Mouse (Mus musculus): ENCODE measurements around the gene Cnot1.
"Not testable (repeated sequence)": the region's sequence is repeated elsewhere in the genome, so short reads cannot be mapped to it uniquely, and the experiment has no call there.

Cnot1 gene

GRCm38 (mm10) chr8:95816044-95816708, 8.9 kb upstream of the Cnot1 start:
- no peak for DNase-seq (ENCODE audit: low spot score)

DNA sequence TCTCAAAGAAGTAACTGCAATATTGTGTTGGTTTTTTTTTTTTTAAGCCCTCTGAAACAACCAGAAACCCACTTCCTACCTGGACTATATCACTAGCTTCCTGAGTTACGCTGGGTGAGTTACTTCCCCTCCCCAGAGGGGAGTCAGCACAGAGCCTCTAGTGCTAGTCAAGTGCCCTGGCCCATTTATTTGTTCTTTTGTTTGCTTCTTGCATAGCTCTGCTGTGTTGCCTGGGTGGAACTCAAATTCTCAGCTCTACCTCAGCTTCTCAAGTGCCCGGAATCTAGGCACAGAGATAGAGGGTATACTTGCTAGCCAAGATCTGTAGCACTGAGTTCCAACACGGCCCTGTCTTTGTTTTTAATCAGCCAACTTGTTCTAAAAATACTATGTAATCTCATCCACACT, 2.9 kb upstream of the Cnot1 start:
- no peak for DNase-seq (ENCODE audit: low spot score)

DNA sequence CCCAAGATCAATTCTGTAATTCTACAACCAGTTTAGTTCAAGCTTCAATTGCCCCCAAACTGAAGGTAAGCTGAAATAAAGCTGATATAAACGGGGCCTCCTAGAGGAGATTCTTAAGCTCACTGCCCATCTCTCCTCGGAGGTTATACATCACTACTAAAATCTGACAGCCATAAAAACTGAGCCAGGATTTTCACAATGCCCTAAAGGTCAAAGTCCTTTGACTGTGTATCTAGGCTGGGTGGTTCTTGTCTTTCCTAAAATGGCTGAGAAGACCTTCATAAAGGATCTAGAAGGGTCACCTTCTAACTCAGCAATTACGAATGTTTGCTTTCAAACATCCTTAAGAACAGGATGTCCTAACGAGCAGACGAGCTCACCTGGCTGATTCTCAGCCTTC, 1.9 kb upstream of the Cnot1 start:
- DNase-seq (ENCODE audit: low spot score): no peak

GRCm38 (mm10) chr8:95808631-95809030, 1.4 kb upstream of the Cnot1 start:
- DNase-seq (ENCODE audit: low spot score): no peak

GRCm38 (mm10) chr8:95807861-95808260, 597 bp upstream of the Cnot1 start:
- peak; percentile 94 for DNase-seq (ENCODE audit: low spot score)

DNA sequence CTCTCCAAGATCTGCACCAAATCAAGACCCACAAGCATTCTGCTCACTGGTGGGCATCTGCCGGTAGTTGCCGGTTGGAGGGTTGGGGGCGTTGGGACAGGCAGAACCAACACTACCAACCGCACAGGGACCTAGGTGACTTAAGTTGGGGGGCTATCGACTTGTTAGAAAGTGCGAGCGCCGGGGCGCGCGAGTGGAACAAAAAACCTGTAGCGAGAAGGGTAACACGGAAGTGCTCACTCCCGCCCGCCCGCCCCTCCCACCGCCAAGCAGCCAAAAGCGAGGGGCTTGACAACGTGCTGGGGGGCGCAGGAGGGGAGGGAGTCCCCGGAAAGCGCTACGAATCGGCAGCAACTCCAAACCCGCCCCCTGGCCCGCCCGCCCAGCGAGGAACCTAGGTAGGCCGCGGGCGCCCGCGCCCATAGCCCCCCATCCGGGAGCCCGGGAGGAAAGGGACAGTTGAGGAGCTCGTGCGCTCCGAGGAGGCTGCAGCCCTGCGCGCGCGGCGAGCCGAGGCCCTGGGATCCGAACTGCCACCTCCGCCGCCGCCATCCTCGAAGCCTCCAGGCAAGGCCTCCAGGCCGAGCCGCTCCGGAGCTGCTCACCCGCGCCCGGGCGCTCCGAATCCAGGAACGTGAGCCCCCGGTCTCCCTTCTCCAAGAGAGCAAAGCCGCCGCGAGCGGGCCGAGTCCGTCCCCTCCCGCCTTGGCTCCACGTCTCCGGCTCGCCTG, 638 bp downstream of the Cnot1 start:
- DNase-seq (ENCODE audit: low spot score): peak; percentile 80

- no peak for DNase-seq (ENCODE audit: low spot score)
These were observed 1.8 kb downstream of the Cnot1 start for GRCm38 (mm10) chr8:95805482-95805881.

DNA sequence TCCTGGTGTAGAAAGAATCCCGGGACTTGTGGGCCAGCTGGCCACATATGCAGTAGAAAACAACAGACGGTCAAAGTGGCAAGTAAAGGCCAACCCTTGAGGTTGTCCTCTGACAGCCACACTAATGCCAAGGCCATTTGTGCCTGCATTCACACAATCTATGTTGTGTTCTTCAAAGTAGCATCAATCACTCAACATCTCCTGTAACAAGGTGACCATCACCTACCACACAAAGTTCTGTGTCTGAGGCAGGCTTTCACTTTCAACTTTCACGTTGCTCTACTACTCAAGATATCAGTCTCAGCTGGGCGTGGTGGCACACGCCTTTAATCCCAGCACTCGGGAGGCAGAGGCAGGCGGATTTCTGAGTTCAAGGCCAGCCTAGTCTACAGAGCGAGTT, 5.0 kb downstream of the Cnot1 start:
- no peak for DNase-seq (ENCODE audit: low spot score)

GRCm38 (mm10) chr8:95801476-95802064, 5.7 kb downstream of the Cnot1 start:
- DNase-seq (ENCODE audit: low spot score): no peak

DNA sequence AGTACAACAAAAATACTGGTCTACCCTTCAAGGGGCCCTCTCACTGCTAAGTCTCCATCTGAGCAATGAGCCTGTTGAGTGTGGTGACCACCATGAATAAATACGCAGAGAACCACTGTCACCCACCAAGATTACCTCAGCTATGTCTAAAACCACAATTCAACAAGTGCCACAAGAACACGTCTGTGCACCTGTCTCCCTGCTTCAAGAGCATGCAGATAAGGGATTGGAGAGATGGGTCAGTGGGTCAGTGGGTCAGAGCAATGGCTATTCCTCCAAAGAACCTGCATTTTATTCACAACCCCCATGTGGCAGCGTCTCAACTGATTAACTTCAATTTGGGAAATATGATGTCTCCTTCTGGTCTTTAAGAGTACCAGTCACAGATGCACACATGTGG, 6.9 kb downstream of the Cnot1 start:
- DNase-seq (ENCODE audit: low spot score): no peak

DNA sequence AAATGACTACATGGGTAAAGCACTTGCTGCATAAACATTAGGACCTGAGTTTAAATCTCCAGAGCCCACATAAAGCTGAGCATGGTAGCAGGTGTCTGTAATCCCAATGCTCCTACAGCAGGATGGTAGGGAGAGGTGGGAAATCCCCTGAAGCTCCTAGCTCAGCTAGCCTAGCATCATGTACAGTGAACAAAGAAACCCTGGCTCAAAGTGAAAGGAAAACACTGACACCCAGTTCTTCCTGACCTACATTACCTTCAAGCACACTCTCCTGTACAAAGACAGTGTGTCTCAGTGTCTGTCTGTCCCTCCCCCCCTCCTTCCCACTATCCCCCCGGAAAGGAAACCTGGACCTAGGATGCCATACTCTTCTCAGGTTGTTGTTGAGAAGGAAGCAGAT, 7.4 kb downstream of the Cnot1 start:
- DNase-seq (ENCODE audit: low spot score): no peak

DNA sequence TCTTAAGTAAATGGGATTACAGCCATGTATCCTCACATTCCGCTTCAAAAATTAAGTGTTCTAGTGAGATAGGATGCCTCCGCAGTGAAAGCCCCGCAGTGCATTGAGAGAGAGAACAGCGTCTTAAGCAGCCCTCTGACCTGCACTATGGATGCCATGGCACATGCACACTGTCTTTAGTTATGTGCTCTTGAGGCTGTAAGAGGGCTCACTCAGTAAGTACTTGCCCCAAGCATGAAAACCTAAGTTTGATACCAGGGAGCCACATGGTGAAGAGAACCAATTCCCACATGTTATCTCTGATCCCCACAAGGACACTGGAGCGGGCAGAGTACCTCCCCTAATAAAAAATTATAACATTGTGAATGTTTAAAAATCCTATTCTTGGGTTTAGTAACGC, 8.1 kb downstream of the Cnot1 start:
- DNase-seq (ENCODE audit: low spot score): no peak

DNA sequence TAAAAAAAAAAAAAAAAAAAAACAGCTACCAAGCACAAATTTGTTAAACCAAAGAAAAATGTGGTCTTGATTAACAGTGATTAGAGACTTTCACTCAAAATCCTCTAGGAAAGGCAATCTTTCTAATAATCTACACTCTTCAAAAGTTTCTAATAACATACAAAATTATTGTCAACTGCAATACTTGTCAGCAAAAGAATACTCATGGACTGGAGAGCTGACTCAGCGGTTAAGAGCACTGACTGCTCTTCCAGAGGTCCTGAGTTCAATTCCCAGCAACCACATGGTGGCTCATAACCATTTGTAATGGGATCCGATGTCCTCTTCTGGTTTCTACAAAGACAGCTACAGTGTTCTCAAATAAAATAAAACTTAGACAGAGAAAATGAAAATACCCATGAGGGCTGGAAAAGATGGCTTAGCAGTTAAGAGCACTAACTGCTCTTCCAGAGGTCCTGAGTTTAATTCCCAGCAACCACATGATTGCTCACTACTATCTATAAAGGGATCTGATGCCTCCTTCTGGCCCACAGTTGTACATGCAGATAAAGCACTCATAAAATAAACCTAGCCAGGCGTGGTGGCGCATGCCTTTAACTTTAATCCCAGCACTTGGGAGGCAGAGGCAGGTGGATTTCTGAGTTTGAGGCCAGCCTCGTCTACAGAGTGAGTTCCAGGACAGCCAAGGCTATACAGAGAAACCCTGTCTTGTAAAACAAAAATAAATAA, 11.8 kb downstream of the Cnot1 start:
- not testable (repeated sequence) for DNase-seq (ENCODE audit: low spot score)

DNA sequence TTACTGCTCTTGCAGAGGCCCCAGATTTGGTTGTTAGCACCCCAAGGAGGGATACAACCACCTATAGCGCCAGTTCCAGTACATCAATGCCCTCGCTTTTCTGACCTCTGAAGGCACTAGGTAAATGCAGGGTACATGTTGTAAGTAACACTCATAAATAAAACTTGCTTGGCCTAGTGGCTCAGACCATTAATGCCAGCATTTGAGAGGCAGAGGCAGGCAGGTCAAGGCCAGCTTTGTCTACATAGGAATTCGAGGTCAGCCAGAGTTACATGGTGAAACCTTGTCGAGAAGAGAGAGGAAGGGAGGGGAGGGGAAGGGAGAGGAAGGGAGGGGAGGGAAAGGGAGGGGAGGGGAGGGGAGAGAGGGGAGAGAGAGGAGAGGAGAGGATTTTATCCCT, 21.7 kb downstream of the Cnot1 start:
- DNase-seq (ENCODE audit: low spot score): no peak

DNA sequence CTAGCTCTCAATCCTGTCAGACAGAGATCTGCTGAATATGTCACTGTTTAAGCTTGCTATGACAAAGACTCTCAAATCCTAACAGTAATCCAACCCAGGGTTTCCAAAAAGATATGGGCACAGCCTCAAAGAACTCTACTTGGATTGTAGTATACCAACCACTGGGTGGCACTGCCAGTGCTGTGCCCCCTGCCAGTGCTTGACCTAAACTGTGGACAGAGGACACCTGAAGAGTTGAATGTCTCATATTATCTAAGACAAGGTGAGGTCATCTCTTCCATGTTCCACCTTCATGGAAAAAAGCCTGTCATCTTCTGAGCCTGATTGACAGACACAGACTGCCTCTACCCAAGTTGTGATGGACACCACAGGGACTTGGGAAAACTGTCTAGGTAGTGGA, 24.6 kb downstream of the Cnot1 start:
- no peak for DNase-seq (ENCODE audit: low spot score)

DNA sequence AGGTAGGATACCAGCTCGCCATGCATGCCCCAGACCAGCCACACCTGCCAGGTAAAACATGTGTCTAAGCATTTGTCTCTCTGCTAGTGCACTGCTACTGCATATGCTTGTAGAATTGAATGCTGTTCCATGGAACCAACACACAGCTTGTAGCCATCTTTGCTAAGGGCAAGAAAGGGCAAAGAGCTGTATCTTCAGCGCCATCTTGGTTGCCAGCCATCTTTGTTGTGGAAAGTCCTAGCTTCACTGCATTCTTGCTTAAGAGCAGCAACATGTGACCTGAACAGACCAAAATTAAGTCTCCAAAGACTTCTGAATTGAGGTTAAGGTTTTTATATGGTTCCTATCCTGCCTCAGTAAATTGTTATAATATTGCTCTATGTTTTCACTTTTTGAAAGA, 25.5 kb downstream of the Cnot1 start:
- DNase-seq (ENCODE audit: low spot score): no peak

GRCm38 (mm10) chr8:95781085-95781484, 26.2 kb downstream of the Cnot1 start:
- DNase-seq (ENCODE audit: low spot score): no peak

DNA sequence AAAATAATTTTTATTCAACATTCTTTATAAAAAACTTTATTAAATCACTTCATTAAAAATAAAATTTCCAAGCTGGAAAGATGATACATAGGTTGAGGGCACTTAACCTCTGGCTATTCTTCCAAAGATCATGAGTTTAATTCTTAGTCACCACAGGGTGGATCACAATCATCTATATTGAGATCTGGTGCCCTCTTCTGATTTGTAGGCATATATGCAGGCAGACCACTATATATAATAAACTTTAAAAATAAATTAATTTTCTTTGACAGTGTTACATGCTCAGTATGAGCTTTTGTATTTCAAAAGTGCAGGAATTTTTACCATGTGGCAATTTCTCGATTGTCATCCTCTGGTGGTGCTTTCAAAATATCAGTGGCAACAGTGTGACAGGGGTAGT, 43.1 kb downstream of the Cnot1 start:
- DNase-seq (ENCODE audit: low spot score): no peak

DNA sequence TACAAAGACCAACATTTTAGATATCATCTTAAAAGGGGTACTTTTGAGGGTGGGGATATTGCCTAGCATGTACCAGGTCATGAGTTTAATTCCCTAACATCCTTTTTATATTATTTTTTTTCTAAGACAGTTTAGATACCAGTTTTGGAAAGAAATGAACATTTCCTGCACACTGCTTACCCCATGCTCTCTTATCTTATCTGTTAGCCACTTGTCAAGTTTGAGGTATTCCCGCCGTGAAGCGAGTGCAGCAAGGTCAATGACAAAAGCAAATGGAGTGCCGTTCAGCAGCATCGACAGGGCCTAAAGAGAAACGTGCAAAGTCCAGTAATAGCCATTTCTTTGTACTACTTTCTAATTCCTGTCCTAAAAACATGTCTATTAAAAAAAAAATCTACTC, 46.9 kb downstream of the Cnot1 start:
- DNase-seq (ENCODE audit: low spot score): no peak

DNA sequence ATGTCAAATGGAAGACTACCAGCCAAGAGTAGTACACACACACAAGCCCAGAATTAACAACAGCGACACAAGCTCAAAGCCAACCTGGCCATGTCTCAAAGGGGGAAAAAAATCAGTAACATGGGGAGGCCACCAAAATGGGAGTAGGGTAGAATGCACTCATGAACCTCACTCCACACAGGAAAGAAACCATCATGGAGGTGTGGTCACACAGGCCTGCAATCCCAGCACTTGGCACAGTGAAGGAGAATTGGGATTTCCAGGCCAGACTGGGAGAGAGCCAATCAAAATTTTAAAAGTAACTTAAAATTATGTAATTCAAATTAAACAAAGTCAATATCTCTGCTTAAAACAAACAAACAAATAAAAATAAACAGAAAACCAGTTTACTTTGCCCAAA, 55.3 kb downstream of the Cnot1 start:
- no peak for DNase-seq (ENCODE audit: low spot score)

- DNase-seq (ENCODE audit: low spot score): no peak
These were observed 59.2 kb downstream of the Cnot1 start for GRCm38 (mm10) chr8:95748028-95748427.

DNA sequence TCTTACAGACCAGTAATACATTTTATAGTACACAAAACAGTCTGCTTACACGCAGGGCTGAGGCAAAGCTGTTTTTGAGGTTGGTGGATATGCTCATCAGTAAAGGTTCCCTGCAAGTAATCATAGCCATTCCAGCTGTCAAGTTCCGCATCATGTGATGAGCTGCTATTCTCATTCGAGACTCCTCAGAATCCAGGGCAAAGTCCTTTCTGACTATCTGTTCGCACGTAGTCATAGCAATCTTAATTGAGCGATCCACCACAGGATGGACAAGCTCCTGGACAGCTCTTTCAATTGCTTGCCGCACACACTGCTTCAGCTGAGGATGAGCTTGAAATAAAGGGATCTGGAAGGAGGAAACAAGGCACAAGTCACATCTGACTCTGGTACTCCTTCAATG, 65.5 kb downstream of the Cnot1 start:
- no peak for DNase-seq (ENCODE audit: low spot score)

DNA sequence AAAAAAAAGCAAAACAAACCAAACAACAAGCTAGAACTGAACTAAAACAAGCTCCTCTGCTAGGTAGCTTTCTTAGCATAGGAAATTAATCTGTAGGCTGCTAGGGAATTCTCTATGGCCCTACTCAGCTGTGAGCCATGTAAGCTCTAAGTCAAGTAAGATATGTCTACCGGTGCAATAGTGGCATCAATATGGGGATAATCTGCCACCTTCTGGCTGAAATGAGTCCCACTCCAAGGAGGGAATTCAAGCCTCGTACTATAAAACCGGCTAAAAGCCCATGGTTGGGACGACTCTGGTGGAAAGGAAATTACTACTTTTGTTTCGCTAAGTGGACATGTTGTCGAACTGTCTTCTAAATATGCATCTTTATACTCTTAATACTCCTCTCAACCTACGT, 68.7 kb downstream of the Cnot1 start:
- DNase-seq (ENCODE audit: low spot score): no peak

Measured in testis, postnatal 14 days (tissue).